Mouse (Mus musculus) bone marrow, adult 2 months (tissue): ENCODE results near the gene Irf2.

Experiments
- CTCF ChIP-seq: fragments of 200-500 bp; IDR thresholded peaks from 2 replicates; pipeline ENCODE4 v1.5.1; 2011; ENCODE audit warnings: low read length, control low read depth; ENCODE audit not compliant: control insufficient read depth, insufficient read depth
- POLR2A ChIP-seq: fragments of 200-500 bp; IDR thresholded peaks from 2 replicates; pipeline ENCODE4 v1.6.1; 2011; ENCODE audit warnings: low read depth, mild to moderate bottlenecking, control low read depth, low read length, borderline replicate concordance; ENCODE audit not compliant: control insufficient read depth

GRCm38 (mm10) chr8:46713178-46713577 is 26.4 kb upstream of the Irf2 start:
- TF ChIP-seq CTCF, result no peak
- no peak for TF ChIP-seq POLR2A
